Mouse (Mus musculus): Measurements from ENCODE around the gene Eef1akmt2. TPM values are rescaled to one million over a fixed set of nuclear protein-coding genes. Genes with fewer than 3 reads are reported as not detected.

The Eef1akmt2 gene
- total and polyA plus RNA-seq, 2 experiments from 2014 or later, result 77.3 to 86.1 TPM

GRCm38 (mm10) chr7:132842455-132842854 lies 10.0 kb downstream of the Eef1akmt2 start:
- Histone ChIP-seq H3K4me1 (ENCODE audit: insufficient read depth) (no peaks in the 10 kb centered on the region), H3K9me3 (ENCODE audit: low read length) (no peaks in the 10 kb centered on the region), H3K4me3 (ENCODE audit: low read depth, low read length) (no peak overlapping the region), H3K9ac (no peak overlapping the region), H3K27ac (ENCODE audit: low read depth, low read length) (no peak overlapping the region), H3K36me3 (ENCODE audit: insufficient read depth) (0 out of 2 replicates have a peak, but pooled peaks cover 6% of the 10 kb centered on the region), H3K4me2 (ENCODE audit: low read depth) (no peak overlapping the region), H3K27me3 (ENCODE audit: insufficient read depth, low read length) (no peaks in the 10 kb centered on the region)
- 97% methylated on average over 1 of the region's 1 CpGs for WGBS
- TF ChIP-seq CTCF (IDR thresholded peaks at IDR 0.05; ENCODE audit: low read depth), result no peak
- no peak for DNase-seq
- ATAC-seq, result no peak

DNA sequence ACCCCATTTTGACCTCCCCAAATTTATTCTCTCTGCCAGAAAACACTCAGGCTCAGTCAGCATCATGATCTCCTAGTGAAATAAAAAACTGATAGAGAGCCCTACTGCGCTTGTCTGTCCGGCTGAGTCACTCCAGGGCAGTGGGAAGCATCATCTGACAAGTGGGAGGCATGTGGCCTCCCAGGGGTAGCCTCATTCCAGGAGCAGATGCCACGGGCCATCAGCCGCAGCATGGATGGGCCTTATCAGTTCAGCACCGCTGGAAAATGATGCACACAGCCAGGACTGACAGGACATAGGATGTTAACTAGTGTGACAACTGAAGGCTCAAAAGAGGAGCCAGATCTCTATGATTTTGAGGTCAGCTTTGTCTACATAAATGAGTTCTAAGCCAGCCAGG lies 11.2 kb downstream of the Eef1akmt2 start:
- H3K36me3 ChIP-seq (ENCODE audit: insufficient read depth), result peaks cover 10% of the 10 kb centered on the region
- no peaks in the 10 kb centered on the region for H3K4me1 ChIP-seq (ENCODE audit: insufficient read depth)
- no peak overlapping the region for H3K4me2 ChIP-seq (ENCODE audit: low read depth)
- ATAC-seq (no peak), DNase-seq (no peak)
- H3K27me3 ChIP-seq (ENCODE audit: insufficient read depth, low read length), result no peaks in the 10 kb centered on the region
- H3K4me3 ChIP-seq (ENCODE audit: low read depth, low read length), result no peak overlapping the region
- WGBS, result 89% methylated on average over 5 of the region's 5 CpGs
- no peak overlapping the region for H3K27ac ChIP-seq (ENCODE audit: low read depth, low read length)
- no peak overlapping the region for H3K9ac ChIP-seq
- no peak for TF ChIP-seq CTCF (IDR thresholded peaks at IDR 0.05; ENCODE audit: low read depth)
- H3K9me3 ChIP-seq (ENCODE audit: low read length), result no peaks in the 10 kb centered on the region

- ATAC-seq (no peak), DNase-seq (no peak)
- WGBS, result 44% methylated on average over 4 of the region's 4 CpGs
- H3K4me1 ChIP-seq (ENCODE audit: insufficient read depth), result no peaks in the 10 kb centered on the region
- TF ChIP-seq CTCF (IDR thresholded peaks at IDR 0.05; ENCODE audit: low read depth), result no peak
- no peak overlapping the region for H3K4me3 ChIP-seq (ENCODE audit: low read depth, low read length)
- no peaks in the 10 kb centered on the region for H3K27me3 ChIP-seq (ENCODE audit: insufficient read depth, low read length)
- H3K27ac ChIP-seq (ENCODE audit: low read depth, low read length), result no peak overlapping the region
- H3K9me3 ChIP-seq (ENCODE audit: low read length), result no peaks in the 10 kb centered on the region
- no peak overlapping the region for H3K4me2 ChIP-seq (ENCODE audit: low read depth)
- H3K9ac ChIP-seq, result no peak overlapping the region
- peaks cover 21% of the 10 kb centered on the region for H3K36me3 ChIP-seq (ENCODE audit: insufficient read depth)
Observed at GRCm38 (mm10) chr7:132830955-132831354, 21.5 kb downstream of the Eef1akmt2 start.

DNA sequence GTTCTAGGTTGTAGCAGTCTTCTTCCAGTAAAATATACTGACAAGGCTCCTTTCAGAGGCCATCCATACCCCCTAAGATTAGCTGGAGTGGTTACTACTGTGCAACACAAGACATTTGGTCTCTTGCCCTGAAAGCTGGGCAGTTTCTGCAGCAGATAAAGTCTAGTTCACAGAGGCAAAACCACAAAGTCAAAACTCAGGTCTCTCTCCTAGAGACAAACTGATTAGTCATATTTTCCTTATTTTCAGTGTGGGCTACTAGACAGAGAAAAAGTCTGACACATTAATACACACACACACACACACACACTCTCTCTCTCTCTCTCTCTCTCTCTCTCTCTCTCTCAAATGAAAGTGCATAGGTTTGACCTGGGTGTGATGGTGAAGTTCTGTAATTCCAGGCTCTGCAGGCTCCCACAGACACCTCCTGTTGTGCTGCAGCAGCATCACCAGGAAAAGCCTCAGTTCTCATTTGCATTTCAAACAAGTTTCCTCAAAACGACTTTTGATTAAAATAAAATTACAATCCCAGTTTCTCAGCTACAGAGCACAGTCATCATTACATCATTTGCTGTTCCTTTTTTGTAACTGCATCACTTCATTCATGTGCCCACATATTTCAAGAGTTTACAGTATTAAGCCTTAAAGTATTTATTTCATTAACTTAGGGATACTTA lies 28.0 kb downstream of the Eef1akmt2 start:
- Histone ChIP-seq H3K27me3 (ENCODE audit: insufficient read depth, low read length) (no peaks in the 10 kb centered on the region), H3K27ac (ENCODE audit: low read depth, low read length) (no peak overlapping the region)
- WGBS, result 14% methylated on average over 1 of the region's 1 CpGs

GRCm38 (mm10) chr7:132823832-132824231 lies 28.6 kb downstream of the Eef1akmt2 start:
- H3K36me3 ChIP-seq (ENCODE audit: insufficient read depth), result peaks cover 20% of the 10 kb centered on the region
- TF ChIP-seq CTCF (IDR thresholded peaks at IDR 0.05; ENCODE audit: low read depth), result no peak
- H3K4me2 ChIP-seq (ENCODE audit: low read depth), result no peak overlapping the region
- no peak overlapping the region for H3K9ac ChIP-seq
- H3K27ac ChIP-seq (ENCODE audit: low read depth, low read length), result no peak overlapping the region
- no peak overlapping the region for H3K4me3 ChIP-seq (ENCODE audit: low read depth, low read length)
- no peaks in the 10 kb centered on the region for H3K27me3 ChIP-seq (ENCODE audit: insufficient read depth, low read length)
- H3K9me3 ChIP-seq (ENCODE audit: low read length), result no peaks in the 10 kb centered on the region
- no peaks in the 10 kb centered on the region for H3K4me1 ChIP-seq (ENCODE audit: insufficient read depth)
- ATAC-seq (no peak), DNase-seq (no peak)

More for the DNA sequence above, 28.0 kb downstream of the Eef1akmt2 start:
- no peaks in the 10 kb centered on the region for H3K4me1 ChIP-seq (ENCODE audit: insufficient read depth)
- ATAC-seq, result no peak
- H3K4me2 ChIP-seq (ENCODE audit: low read depth), result no peak overlapping the region
- peaks cover 20% of the 10 kb centered on the region for H3K36me3 ChIP-seq (ENCODE audit: insufficient read depth)
- H3K9me3 ChIP-seq (ENCODE audit: low read length), result no peaks in the 10 kb centered on the region
- H3K9ac ChIP-seq, result no peak overlapping the region
- no peak for DNase-seq
- no peak overlapping the region for H3K4me3 ChIP-seq (ENCODE audit: low read depth, low read length)
- TF ChIP-seq CTCF (IDR thresholded peaks at IDR 0.05; ENCODE audit: low read depth), result no peak

DNA sequence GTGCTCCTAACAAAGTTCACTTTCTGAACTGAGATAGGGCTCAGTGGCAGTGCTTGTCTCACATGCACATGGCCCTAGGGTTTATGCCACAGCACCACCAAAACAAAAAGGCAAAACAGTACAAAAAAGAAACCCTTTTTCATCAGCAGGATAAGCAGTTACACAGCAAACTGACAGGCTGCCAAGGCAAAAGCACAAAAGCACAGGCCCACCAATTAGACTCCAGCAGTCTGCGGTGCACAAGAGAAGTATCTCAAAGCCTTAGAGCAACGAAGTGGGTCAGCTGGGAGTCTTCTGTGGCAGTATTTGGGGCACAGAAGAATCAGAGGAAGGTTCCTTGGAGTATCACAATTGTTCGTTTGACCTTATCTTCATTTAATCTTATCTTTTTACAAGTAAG lies 31.8 kb downstream of the Eef1akmt2 start:
- WGBS, result 20% methylated on average over 3 of the region's 3 CpGs
- Histone ChIP-seq H3K27me3 (ENCODE audit: insufficient read depth, low read length) (no peaks in the 10 kb centered on the region), H3K9me3 (ENCODE audit: low read length) (no peaks in the 10 kb centered on the region), H3K4me1 (ENCODE audit: insufficient read depth) (no peaks in the 10 kb centered on the region), H3K4me2 (ENCODE audit: low read depth) (no peak overlapping the region), H3K9ac (no peak overlapping the region), H3K4me3 (ENCODE audit: low read depth, low read length) (no peak overlapping the region), H3K27ac (ENCODE audit: low read depth, low read length) (no peak overlapping the region), H3K36me3 (ENCODE audit: insufficient read depth) (peaks cover 10% of the 10 kb centered on the region; the same call in 1 of the 2 replicates)
- TF ChIP-seq CTCF (IDR thresholded peaks at IDR 0.05; ENCODE audit: low read depth), result no peak
- ATAC-seq (0 out of 2 replicates have a peak, but pooled peaks have one; percentile 10), DNase-seq (peak; percentile 30)

- ATAC-seq, result no peak
- WGBS, result 40% methylated on average over 6 of the region's 6 CpGs
- H3K4me2 ChIP-seq (ENCODE audit: low read depth), result no peak overlapping the region
- no peaks in the 10 kb centered on the region for H3K4me1 ChIP-seq (ENCODE audit: insufficient read depth)
- H3K9me3 ChIP-seq (ENCODE audit: low read length), result no peaks in the 10 kb centered on the region
- no peak for DNase-seq
- H3K36me3 ChIP-seq (ENCODE audit: insufficient read depth), result no peaks in the 10 kb centered on the region
- H3K4me3 ChIP-seq (ENCODE audit: low read depth, low read length), result no peak overlapping the region
- H3K9ac ChIP-seq, result no peak overlapping the region
- H3K27me3 ChIP-seq (ENCODE audit: insufficient read depth, low read length), result no peaks in the 10 kb centered on the region
- TF ChIP-seq CTCF (IDR thresholded peaks at IDR 0.05; ENCODE audit: low read depth), result no peak
- H3K27ac ChIP-seq (ENCODE audit: low read depth, low read length), result no peak overlapping the region
Observed at GRCm38 (mm10) chr7:132817056-132817455, 35.4 kb downstream of the Eef1akmt2 start.
